Mouse (Mus musculus) erythroblast, adult 5-6 weeks (primary cell): ENCODE measurements around the gene Ankrd13a. TPM values are rescaled to one million over a fixed set of nuclear protein-coding genes. Genes with fewer than 3 reads are reported as not detected.

Source experiments
- ATAC-seq: replicated peaks from 2 replicates; pipeline ENCODE4 v1.8.0; 2016; ENCODE audit warnings: moderate number of reproducible peaks, mild to moderate bottlenecking, moderate TSS enrichment, inconsistent platforms; ENCODE audit not compliant: poor library complexity, low FRiP score, severe bottlenecking
- total RNA-seq, 2 experiments: library from RNA; stranded (forward) in 1 of 2; stranded (reverse) in 1 of 2; fragments of 150-400 nt in 1 of 2; fragments of 200-764, 138-1000 nt in 1 of 2; gene quantifications; 2 replicates each; pipeline versions ENCODE4 v1.2.3 to v1.2.4; 2015 to 2017; ENCODE audit warnings: low replicate concordance in 2 of 2

The Ankrd13a gene
- total RNA-seq (2015; ENCODE audit: low replicate concordance) = 81.3 and 90.3 TPM in 2 replicates
- 83.4 and 98.1 TPM in 2 replicates for total RNA-seq (2017; ENCODE audit: low replicate concordance)

GRCm38 (mm10) chr5:114774403-114775051 is at the start of gene Ankrd13a:
Gene Ankrd13a, plus strand, starts transcription at chr5:114774677.
- peak; percentile 76 for ATAC-seq

DNA sequence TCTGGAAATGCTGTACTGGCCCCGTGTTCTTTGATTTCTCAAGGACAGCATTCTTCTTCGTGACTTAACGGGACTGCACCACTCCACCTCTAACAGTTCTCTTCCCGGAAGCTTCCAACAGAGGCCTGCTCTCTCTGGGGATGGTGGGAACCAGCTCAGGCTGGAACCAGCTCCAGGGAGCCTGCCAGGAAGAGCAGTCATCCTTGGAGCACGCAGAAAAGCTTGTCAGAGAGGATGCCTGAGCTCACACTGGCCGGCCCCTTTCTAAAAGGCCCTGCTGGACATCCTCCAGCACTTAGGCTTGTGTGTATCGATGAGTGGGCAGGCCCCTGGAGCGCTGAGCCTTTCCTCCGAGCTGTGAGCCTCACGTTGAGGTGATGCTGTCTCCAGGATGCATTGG is 46.3 kb upstream of the Ankrd13a start:
- no peak for ATAC-seq

GRCm38 (mm10) chr5:114730129-114730528 is 44.3 kb upstream of the Ankrd13a start:
- ATAC-seq = no peak

- ATAC-seq = no peak
Measured at GRCm38 (mm10) chr5:114731498-114731897, 43.0 kb upstream of the Ankrd13a start.

GRCm38 (mm10) chr5:114731969-114732368 is 42.5 kb upstream of the Ankrd13a start:
- no peak for ATAC-seq

- ATAC-seq = no peak
Measured at GRCm38 (mm10) chr5:114733606-114734005, 40.9 kb upstream of the Ankrd13a start.

GRCm38 (mm10) chr5:114737090-114737887 is 37.2 kb upstream of the Ankrd13a start:
- ATAC-seq = no peak

DNA sequence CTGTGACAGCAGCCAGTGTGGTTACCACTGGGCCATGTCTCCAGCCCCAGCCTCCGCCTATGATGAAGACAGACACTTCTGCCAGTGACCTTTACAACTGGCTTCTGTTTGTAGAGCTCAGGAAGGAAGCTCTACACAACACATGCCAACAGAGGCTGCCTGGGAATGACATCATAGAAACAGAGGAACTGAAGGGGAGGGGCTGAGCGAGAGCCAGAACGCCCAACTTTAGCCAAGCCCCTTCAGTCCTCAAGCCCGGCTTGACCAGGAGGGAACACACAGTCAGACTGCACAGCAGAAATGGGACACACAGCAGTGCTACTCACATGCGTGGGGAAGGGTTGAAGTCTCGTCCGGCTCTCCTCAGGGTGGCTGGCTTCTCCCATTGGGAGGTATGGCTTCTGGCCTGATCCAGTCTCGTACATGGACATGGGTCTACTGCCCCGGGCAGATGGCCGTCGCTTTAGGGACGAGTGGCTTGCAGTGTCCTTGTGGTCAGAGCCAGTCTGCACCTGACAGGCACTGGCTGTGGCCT is 35.7 kb upstream of the Ankrd13a start:
- no peak for ATAC-seq

DNA sequence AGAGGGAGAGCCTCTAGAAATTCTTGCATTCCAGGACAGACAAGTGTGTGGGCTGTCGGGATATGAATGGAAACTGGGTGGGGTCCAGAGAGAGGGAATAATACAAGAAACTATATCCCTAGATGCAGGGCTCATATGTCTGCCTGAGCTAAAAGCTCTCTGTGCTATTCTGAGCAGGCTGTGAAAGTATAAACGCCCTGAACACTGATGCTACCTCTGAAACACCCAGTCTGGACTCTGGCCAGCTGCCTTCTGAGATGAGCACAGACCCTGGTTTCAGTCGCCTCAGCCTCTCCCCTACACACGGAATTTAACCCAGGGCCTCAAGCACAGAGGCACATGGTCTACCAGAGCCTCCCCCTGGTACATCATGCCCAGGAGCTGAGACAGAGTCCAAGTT is 33.9 kb upstream of the Ankrd13a start:
- no peak for ATAC-seq

DNA sequence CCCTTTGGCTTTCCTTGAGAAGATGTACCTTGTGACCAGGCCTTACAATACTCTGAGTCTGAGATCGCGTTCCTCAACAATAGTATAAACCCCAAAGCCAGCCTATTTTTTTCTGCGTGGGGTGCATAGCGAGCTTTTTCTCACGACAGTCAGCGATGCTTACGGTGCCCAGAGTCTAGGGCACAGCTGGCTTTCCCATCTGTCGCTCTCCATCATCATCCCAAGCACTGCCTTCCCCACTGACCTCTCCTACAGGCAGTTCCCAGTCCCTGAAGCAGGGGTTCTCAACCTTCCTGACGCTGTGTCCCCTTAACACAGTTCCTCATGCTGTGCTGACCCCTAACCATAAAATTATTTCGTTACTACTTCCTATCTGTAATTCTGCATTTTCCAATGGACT is 31.9 kb upstream of the Ankrd13a start:
- ATAC-seq = no peak

DNA sequence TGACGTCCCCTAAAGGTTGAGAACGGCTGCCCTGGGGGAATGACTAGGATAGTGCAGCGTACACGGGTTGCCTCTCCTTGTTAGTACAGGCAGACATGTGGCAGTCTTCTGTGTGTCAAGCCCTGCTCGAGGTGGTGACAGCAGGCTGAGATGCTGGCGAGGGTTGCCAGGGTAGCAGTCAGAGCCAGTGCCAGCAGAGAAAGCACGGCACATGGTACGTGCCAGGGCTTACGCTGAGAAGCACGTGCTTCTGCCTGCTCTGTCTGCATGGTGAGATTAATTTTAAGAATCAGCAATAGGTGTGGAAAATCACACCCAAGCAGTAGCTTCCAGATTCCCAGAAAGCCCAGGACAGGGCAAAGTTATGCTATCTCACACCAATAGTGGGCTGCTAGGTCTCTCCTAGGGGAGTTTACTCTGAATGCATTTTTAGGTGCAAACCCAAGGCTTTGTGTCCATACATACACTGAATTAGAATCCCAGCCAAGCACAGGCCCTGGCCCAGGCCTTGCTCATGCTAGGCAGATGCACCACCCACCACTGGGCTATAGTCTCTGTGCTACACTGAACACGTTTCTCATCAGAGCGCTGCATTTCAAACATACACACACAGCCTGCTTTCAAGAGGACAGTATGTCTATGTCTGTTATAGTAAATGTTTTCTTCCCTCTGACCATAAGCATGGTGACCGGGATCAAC is 31.3 kb upstream of the Ankrd13a start:
- ATAC-seq = no peak

GRCm38 (mm10) chr5:114743697-114744090 is 30.8 kb upstream of the Ankrd13a start:
- no peak for ATAC-seq

GRCm38 (mm10) chr5:114745581-114745980 is 28.9 kb upstream of the Ankrd13a start:
- no peak for ATAC-seq

- no peak for ATAC-seq
Measured at GRCm38 (mm10) chr5:114746886-114747285, 27.6 kb upstream of the Ankrd13a start.

DNA sequence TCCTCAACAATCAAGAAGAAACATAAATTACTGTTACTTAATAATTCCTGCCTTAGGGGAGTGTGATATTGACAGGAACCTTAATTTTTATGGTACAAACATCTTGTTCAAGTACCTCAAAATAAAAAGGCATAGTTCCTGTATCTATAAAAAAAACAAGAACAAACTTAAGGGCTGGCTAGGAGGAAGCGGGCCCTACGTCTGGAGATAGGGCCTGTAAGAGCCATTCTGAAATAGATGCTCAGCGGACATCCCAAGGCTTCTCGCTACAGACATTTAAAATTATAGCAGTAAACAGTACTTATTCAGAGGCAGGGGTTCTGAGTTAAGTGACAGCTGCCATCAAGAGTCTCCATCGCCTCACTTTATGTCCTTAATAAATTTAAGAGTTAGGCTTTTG is 27.0 kb upstream of the Ankrd13a start:
- no peak for ATAC-seq

DNA sequence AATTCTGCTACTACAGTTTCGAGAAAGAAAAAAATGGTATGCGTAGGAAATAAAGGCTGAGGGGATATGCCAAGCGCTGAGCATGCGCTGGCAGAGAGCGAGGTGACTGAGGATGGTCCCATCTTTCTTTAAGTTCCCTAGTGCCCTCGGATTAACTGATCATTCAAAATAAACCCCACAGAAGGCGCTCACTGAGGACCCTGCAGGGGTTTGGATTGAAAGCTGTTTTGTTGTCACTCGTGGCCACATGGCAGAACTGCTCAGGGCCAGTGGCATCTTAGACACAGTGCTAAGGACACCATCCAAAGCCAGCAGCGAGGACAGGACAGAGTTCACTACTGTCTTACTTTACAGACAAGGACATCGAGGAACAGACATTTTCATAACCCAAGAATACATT is 24.2 kb upstream of the Ankrd13a start:
- no peak for ATAC-seq

DNA sequence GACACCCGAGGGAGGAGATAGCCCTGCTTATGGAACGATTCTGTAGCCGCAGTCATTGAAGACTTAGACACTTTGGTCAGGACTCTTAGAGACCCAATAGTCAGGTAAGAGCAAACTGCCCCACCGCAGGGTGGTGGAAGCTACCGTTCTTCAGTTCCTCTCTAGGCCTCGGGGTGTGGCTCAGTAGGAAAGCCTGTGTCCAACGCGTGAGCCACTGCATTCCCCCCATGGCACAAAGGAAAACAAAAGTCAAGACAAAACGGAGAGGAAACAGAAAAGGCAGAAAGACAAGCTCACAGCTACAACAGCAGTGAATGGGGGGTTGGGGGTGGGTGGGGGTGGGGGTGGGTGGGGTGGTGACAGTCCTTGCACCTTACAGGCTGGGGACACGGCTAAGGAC is 22.1 kb upstream of the Ankrd13a start:
- no peak for ATAC-seq

GRCm38 (mm10) chr5:114753384-114753783 is 21.1 kb upstream of the Ankrd13a start:
- ATAC-seq = no peak

- ATAC-seq = no peak
Measured at GRCm38 (mm10) chr5:114759536-114760090, 14.9 kb upstream of the Ankrd13a start.

GRCm38 (mm10) chr5:114761980-114762379 is 12.5 kb upstream of the Ankrd13a start:
- ATAC-seq = no peak
